Mouse (Mus musculus): ENCODE measurements around the gene Tsg101. TPM values are rescaled to one million over a fixed set of nuclear protein-coding genes. Genes with fewer than 3 reads are reported as not detected.

Tsg101 gene
- polyA plus RNA-seq, 1 experiment from 2014 or later, result 317 TPM

DNA sequence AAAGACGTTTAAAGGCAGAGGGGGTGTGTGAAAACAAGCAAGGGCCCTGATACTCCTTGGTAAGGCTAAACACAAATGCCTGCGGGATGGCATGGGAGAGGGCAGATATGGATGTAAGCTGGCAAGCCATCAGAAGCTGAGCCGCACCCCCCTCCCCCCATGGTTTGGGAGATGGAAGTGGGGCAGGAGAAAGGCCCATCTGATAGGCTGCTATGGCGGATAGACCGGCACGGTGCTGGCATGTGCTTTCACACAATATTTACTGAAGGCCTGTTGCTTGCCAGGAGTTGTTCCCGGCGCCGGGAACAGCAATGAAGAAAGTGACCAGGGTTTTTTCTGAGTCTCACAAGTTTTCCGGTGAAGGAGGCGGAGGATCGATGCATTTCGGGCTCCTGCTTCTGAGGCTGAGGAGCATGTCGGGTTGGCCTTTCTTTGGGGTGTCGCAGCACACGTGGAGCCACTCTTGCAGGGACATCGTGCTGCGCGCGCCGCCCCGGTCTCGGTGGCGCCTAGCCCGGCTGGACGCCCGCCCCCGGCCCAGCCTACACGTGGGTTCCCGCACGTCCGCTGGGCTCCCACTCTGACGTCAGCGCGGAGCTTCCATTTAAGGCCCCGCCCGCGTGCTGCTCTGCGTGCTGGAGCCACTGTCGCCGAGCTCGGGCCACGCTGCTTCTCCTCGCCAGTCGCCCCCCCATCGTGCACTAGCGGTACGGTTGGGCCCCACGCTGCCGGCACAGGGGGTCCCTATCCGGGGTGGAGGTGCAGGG, 74.4 kb downstream of the Tsg101 start:
- Histone ChIP-seq H3K36me3 (peaks cover 16% of the 10 kb centered on the region), H3K27me3 (replicated peaks) (no peaks in the 10 kb centered on the region; the same call in 1 of the 2 replicates), H3K4me3 (replicated peaks) (peak overlapping the region; percentile 87), H3K9ac (replicated peaks) (peak overlapping the region; percentile 87), H3K4me2 (peak overlapping the region; percentile 93), H3K9me3 (replicated peaks) (no peaks in the 10 kb centered on the region), H3K27ac (replicated peaks) (peak overlapping the region; percentile 90), H3K4me1 (peaks cover 21% of the 10 kb centered on the region)
- WGBS, result under 1% methylated on average over 51 of the region's 51 CpGs
- ATAC-seq (ENCODE audit: low FRiP score), result peak; percentile 92

DNA sequence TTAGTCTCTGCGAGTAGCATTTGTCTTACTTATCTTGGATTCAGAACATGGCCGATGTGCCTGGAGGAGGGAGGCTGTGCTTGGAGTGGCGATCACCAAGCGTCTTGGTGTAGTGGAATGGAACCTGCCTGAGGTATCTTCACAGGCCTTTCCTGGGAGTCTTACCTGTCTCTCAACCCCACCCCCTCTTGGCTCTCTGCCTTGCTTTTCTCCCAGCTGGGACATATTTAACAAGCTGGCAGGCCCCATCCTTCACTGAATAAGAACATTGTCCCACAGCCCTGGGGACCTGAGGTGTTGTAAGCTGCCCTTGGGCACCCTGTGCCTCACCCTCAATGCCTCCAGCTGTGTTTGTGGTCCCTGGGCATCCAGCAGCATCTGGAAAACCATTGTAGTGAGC, 76.2 kb downstream of the Tsg101 start:
- ATAC-seq (ENCODE audit: low FRiP score), result no peak
- H3K4me2 ChIP-seq, result no peak overlapping the region
- H3K9me3 ChIP-seq (replicated peaks), result no peaks in the 10 kb centered on the region
- 0 out of 2 replicates have a peak, but pooled peaks cover under 1% of the 10 kb centered on the region for H3K36me3 ChIP-seq
- 88% methylated on average over 4 of the region's 4 CpGs for WGBS
- peaks cover 32% of the 10 kb centered on the region for H3K4me1 ChIP-seq
- H3K27ac ChIP-seq (replicated peaks), result no peak overlapping the region
- no peak overlapping the region for H3K4me3 ChIP-seq (replicated peaks)
- H3K9ac ChIP-seq (replicated peaks), result no peak overlapping the region
- no peaks in the 10 kb centered on the region; the same call in 1 of the 2 replicates for H3K27me3 ChIP-seq (replicated peaks)

DNA sequence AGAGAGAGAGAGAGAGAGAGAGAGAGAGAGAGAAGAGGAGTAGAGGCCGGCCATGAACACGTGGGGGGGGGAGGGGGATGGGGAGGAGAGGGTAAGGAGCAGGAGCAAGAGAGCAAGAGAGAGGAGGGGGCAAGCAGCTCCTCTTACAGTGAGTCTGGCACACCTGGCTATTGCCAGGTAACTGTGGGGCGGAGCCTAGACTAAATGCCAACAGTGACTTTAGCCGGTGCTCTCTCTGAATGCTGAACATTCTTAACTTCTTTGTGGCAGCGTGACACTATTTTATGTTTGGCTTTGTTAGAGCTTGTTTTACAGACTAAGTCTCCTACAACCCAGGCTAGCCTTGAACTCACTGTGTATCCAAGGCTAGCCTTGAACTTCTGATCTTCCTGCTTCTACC, 77.5 kb downstream of the Tsg101 start:
- WGBS, result 38% methylated on average over 5 of the region's 5 CpGs
- no peak overlapping the region for H3K27ac ChIP-seq (replicated peaks)
- H3K27me3 ChIP-seq (replicated peaks), result no peaks in the 10 kb centered on the region; the same call in 1 of the 2 replicates
- no peak overlapping the region for H3K9ac ChIP-seq (replicated peaks)
- H3K9me3 ChIP-seq (replicated peaks), result no peaks in the 10 kb centered on the region
- no peaks in the 10 kb centered on the region for H3K36me3 ChIP-seq
- ATAC-seq (ENCODE audit: low FRiP score), result no peak
- H3K4me1 ChIP-seq, result peaks cover 38% of the 10 kb centered on the region
- no peak overlapping the region for H3K4me3 ChIP-seq (replicated peaks)
- no peak overlapping the region for H3K4me2 ChIP-seq

DNA sequence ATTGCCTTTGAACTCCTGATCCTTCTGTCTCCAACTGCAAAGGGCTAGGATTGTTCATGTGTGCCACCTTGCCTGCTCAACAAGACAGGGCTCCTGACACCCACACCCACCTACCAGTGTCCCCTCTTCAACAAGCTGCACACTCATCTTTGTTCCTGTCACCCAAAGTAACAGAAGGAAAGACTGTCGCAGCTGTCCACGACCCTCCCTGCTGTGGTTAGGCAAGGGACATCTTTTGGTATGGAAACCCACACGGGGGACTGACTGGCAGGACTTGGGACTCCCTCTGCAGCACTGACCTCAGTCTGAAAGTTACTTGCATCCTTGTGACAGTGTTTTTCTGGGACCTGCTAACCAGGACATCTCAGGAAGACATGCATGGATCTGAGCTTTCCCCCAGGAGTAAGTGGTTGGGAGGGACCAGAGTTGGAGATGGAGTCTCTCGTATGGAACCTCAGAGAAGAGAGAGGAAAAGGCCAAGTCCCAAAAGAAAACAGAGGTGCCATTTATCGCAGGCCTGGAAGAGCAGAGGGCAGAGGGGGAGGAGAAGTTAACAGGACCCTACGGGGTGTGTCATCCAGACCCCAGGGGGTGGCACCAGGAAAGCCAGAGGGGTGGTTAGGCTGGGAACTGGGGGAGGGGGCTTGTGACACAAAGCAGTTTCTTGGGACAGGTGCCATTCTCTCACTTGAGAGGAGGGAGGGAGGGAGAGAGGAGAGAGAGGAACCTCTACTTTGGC, 78.8 kb downstream of the Tsg101 start, which contains the start of gene Ldha:
TSS of gene Ldha (plus strand) at position 689 of the 739 bp plus-strand sequence.
- Histone ChIP-seq H3K4me3 (replicated peaks) (no peak within 1 kb of the TSS), H3K9ac (replicated peaks) (no peak within 1 kb of the TSS), H3K4me1 (peaks cover 27% of the 10 kb centered on the region), H3K4me2 (no peak within 1 kb of the TSS), H3K27me3 (replicated peaks) (no peaks in the 10 kb centered on the region; the same call in 1 of the 2 replicates), H3K36me3 (no peaks in the 10 kb centered on the region), H3K9me3 (replicated peaks) (no peaks in the 10 kb centered on the region), H3K27ac (replicated peaks) (no peak within 1 kb of the TSS)
- no peak for ATAC-seq (ENCODE audit: low FRiP score)
- 34% methylated on average over 6 of the region's 6 CpGs for WGBS

DNA sequence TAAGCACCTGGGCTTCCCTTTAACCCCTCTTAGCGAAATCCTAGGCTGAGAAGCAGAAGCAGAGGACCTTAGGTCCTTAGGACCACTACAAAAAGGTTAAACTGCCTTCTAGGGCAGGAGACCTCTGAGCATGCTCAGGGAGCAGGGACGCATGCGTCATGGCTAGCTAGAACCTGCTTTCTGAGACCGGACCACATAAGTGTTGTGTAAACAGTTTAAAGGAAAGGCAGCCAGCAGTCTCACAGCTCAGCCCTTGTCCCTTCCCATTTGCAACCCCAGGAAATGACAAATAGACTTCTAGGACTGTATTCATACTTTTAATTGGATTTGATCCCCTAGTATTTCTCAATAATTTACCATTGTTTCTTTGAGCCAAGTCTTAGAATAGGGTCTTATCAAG, 79.4 kb downstream of the Tsg101 start:
- H3K9me3 ChIP-seq (replicated peaks), result no peaks in the 10 kb centered on the region
- no peak overlapping the region for H3K27ac ChIP-seq (replicated peaks)
- no peak overlapping the region for H3K4me3 ChIP-seq (replicated peaks)
- H3K9ac ChIP-seq (replicated peaks), result no peak overlapping the region
- WGBS, result 73% methylated on average over 4 of the region's 4 CpGs
- H3K4me1 ChIP-seq, result peaks cover 28% of the 10 kb centered on the region
- ATAC-seq (ENCODE audit: low FRiP score), result no peak
- H3K4me2 ChIP-seq, result no peak overlapping the region
- no peaks in the 10 kb centered on the region for H3K36me3 ChIP-seq
- no peaks in the 10 kb centered on the region; the same call in 1 of the 2 replicates for H3K27me3 ChIP-seq (replicated peaks)

DNA sequence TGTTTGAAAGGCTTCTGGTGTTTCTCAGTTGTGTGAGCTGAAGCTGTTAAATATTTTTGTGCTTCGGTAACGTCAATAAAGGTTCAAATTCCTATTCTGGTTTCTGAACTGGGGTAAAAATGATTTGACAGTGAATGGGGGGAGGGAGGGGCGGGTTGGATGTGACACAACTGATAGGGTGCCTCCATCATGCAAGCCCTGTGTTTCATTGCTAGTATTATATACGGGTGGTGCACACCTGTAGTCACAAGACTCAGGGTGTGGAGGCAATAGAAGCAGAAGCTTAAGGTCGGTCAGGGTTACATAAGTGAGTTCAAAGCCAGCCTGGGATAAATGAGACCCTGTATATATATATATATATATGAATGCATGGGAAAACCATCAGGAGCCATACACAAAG, 79.9 kb downstream of the Tsg101 start:
- Histone ChIP-seq H3K9me3 (replicated peaks) (no peaks in the 10 kb centered on the region), H3K36me3 (no peaks in the 10 kb centered on the region), H3K4me1 (peaks cover 28% of the 10 kb centered on the region), H3K9ac (replicated peaks) (no peak overlapping the region), H3K27ac (replicated peaks) (no peak overlapping the region), H3K27me3 (replicated peaks) (no peaks in the 10 kb centered on the region; the same call in 1 of the 2 replicates), H3K4me2 (no peak overlapping the region), H3K4me3 (replicated peaks) (no peak overlapping the region)
- ATAC-seq (ENCODE audit: low FRiP score), result no peak
- 76% methylated on average over 5 of the region's 5 CpGs for WGBS

- Histone ChIP-seq H3K4me2 (peak overlapping the region; percentile 37; the same call in 1 of the 2 replicates), H3K4me3 (replicated peaks) (no peak overlapping the region), H3K27me3 (replicated peaks) (no peaks in the 10 kb centered on the region; the same call in 1 of the 2 replicates), H3K36me3 (no peaks in the 10 kb centered on the region), H3K27ac (replicated peaks) (peak overlapping the region; percentile 72; the same call in 1 of the 2 replicates), H3K9ac (replicated peaks) (no peak overlapping the region), H3K9me3 (replicated peaks) (no peaks in the 10 kb centered on the region), H3K4me1 (peaks cover 25% of the 10 kb centered on the region)
- ATAC-seq (ENCODE audit: low FRiP score), result no peak
- WGBS, result 40% methylated on average over 7 of the region's 7 CpGs
Measured at GRCm38 (mm10) chr7:46839446-46839845, 80.3 kb downstream of the Tsg101 start.

Other genes starting within 250 kb of the Tsg101 start
- 0.64 TPM in 1 of 2 replicates, not detected in the other for gene Tph1, start 247.4 kb downstream of the Tsg101 start, polyA plus RNA-seq (2015; fragmentation: Nextera tagmentation; extraction: Ambion mirVana)
- 12.7 and 17.3 TPM in 2 replicates for gene Saal1, start 209.3 kb downstream of the Tsg101 start, polyA plus RNA-seq (2015; fragmentation: Nextera tagmentation; extraction: Ambion mirVana)
- gene Saa3, start 204.3 kb downstream of the Tsg101 start, polyA plus RNA-seq (2015; fragmentation: Nextera tagmentation; extraction: Ambion mirVana), result 0.29 and 0.51 TPM in 2 replicates
- gene Saa4, start 187.4 kb downstream of the Tsg101 start, polyA plus RNA-seq (2015; fragmentation: Nextera tagmentation; extraction: Ambion mirVana), result not detected in 2 replicates
- gene Saa1, start 177.0 kb downstream of the Tsg101 start, polyA plus RNA-seq (2015; fragmentation: Nextera tagmentation; extraction: Ambion mirVana), result 0.45 and 0.65 TPM in 2 replicates
- gene Saa2, start 168.2 kb downstream of the Tsg101 start, polyA plus RNA-seq (2015; fragmentation: Nextera tagmentation; extraction: Ambion mirVana), result 0.24 TPM in 1 of 2 replicates, not detected in the other
- 14.9 and 15.8 TPM in 2 replicates for gene Hps5, start 123.9 kb downstream of the Tsg101 start, polyA plus RNA-seq (2015; fragmentation: Nextera tagmentation; extraction: Ambion mirVana)
- gene Gtf2h1, start 123.9 kb downstream of the Tsg101 start, polyA plus RNA-seq (2015; fragmentation: Nextera tagmentation; extraction: Ambion mirVana), result 37.0 and 40.9 TPM in 2 replicates
- gene Ldha, start 78.5 kb downstream of the Tsg101 start, polyA plus RNA-seq (2015; fragmentation: Nextera tagmentation; extraction: Ambion mirVana), result 638 and 911 TPM in 2 replicates
- gene Ldhc, start 58.8 kb downstream of the Tsg101 start, polyA plus RNA-seq (2015; fragmentation: Nextera tagmentation; extraction: Ambion mirVana), result 0.13 and 0.28 TPM in 2 replicates
- gene Uevld, start 38.6 kb upstream of the Tsg101 start, polyA plus RNA-seq (2015; fragmentation: Nextera tagmentation; extraction: Ambion mirVana), result 4.3 and 5.2 TPM in 2 replicates
- gene Gm9999, start 63.6 kb upstream of the Tsg101 start, polyA plus RNA-seq (2015; fragmentation: Nextera tagmentation; extraction: Ambion mirVana), result not detected in 2 replicates
- 7.3 and 8.7 TPM in 2 replicates for gene Spty2d1, start 88.4 kb upstream of the Tsg101 start, polyA plus RNA-seq (2015; fragmentation: Nextera tagmentation; extraction: Ambion mirVana)
- 25.3 and 25.4 TPM in 2 replicates for gene Tmem86a, start 130.6 kb upstream of the Tsg101 start, polyA plus RNA-seq (2015; fragmentation: Nextera tagmentation; extraction: Ambion mirVana)
- gene Ptpn5, start 213.7 kb upstream of the Tsg101 start, polyA plus RNA-seq (2015; fragmentation: Nextera tagmentation; extraction: Ambion mirVana), result 163 and 187 TPM in 2 replicates

Measured in neural tube, embryonic 15.5 days (tissue).